Mouse (Mus musculus): ENCODE measurements around the gene Man2b2. TPM values are rescaled to one million over a fixed set of nuclear protein-coding genes. Genes with fewer than 3 reads are reported as not detected.
"Not testable (repeated sequence)": the region's sequence is repeated elsewhere in the genome, so short reads cannot be mapped to it uniquely, and the experiment has no call there.

Gene Man2b2
- total RNA-seq, 2 experiments from 2014 or later: 6.8 to 9.1 TPM

DNA sequence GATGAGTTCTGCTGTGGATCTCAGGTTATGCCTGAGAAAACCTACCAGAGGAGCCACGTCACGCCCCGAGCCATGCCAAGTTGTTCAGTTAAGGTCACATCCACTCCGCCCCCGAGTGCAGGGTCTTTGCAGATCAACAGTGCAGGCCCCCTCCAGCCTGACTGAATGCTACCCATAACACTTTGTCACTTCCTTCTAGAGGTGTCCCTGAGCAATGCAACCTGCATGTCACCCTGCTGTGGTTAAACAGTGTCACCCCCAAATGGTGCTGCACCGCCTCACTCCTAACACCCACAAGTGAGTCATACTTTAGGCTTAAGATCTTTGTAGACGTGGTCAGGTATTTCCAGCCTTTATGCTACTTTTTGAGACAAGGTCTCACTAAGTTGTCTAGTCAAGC lies 9.6 kb upstream of the Man2b2 start:
- DNase-seq: no peak
- intact Hi-C loops (cut with DNase I; ENCODE audit: low total_unique reads): loop anchor here (5.0 to 10.0 kb wide), 2 partner anchors 82 to 165 kb away; no protein-coding TSS in a partner anchor

DNA sequence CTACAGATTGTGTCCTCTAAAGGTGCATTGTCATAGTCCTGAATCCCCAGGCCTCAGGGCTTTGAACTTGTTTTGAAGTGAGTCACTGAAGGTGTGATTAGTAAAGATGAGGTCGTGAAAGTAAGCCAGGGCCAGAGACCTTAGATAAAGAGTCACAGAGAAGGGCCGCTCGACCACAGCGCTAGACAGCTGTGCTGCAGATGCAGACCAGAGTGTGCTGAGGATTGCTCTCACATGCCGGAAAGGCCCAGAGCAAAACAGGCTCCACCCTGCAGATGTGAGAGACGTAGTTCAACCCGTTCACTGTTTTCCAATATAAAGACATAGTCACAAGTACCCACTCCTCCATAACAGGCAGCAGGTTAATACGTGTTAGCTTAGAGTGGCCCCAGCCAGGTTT lies 9.1 kb upstream of the Man2b2 start:
- intact Hi-C loops (cut with DNase I; ENCODE audit: low total_unique reads): loop anchor here (5.0 to 10.0 kb wide), 2 partner anchors 83 to 165 kb away; no protein-coding TSS in a partner anchor
- DNase-seq: no peak

DNA sequence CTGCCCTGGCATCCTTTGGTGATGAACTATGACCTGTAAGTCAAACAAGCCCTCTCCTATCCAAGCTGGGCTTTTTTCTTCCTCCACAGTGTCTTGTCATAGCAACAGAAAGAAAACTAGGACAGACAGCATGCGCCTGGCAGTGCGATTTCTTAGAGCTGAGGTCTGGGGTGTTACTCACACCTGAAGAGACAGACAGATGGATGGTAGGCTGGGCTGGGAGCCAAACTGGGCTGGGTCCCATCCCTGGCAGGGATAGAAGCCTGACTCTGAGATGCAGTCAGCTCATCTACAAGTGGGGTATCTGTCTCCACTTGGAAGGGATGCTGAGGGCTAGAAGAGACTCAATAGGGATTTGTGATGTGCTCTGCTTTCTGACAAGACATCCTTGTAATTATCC lies 8.6 kb upstream of the Man2b2 start:
- intact Hi-C loops (cut with DNase I; ENCODE audit: low total_unique reads): no loop called here
- no peak for DNase-seq

DNA sequence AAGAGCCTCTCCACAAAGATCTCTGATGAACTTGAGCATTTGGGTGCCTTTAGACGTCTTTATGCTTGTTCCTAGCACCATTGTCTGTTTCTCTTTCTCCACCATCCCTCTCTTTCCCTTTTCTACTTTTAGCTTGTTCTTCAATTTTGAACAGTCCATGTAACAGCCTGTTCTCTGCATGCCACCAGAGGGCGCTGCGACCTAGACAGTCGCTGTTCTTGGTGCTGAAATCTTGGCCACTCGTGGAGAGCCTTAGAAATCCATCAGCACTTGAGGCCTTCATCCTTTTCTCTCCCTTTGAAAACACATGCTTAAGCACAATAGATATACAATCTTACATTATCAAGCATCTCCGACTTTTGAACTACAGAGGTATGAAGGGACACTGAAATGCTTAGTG lies 5.5 kb upstream of the Man2b2 start:
- intact Hi-C loops (cut with DNase I; ENCODE audit: low total_unique reads): no loop called here
- peak; percentile 59 for DNase-seq

DNA sequence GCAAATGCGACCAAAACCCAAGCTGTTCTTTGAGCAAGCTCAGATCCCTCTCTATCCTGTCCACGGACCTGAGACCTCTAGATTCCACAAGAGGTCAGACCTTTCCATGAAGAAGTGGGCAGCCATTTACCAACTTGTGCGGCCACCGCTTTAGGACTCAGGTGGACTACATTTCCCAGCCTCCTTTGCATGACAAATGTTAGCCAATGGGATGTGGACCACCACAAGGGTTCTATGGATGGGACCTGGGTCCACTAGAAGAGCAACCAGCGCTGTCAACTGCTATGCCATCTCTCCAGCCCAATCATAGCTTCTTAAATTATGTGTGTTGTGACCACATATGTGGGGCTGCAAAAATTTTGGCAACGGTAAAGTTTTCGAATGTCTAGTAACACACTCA lies 819 bp upstream of the Man2b2 start:
- no peak for DNase-seq
- intact Hi-C loops (cut with DNase I; ENCODE audit: low total_unique reads): no loop called here

DNA sequence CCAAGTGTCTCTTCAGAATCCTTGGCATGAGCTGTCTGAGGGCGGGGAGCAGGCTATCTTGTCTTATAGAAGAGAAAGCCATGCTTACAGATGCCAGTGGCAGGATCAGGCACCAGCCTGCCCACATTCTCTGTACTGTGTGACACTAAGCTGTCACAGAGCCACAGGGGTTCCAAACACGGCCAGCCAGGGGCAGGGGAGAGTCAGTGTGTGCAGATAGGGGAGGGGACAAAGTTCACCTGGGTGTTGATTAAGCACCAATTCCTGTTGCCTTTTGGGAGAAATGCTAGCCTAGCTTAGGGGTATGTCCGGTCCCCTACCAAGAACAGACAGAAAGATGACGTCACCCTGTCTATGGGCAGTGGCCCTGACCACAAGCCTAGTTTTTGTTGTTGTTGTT lies 1.4 kb downstream of the Man2b2 start:
- no peak for DNase-seq
- intact Hi-C loops (cut with DNase I; ENCODE audit: low total_unique reads): no loop called here

DNA sequence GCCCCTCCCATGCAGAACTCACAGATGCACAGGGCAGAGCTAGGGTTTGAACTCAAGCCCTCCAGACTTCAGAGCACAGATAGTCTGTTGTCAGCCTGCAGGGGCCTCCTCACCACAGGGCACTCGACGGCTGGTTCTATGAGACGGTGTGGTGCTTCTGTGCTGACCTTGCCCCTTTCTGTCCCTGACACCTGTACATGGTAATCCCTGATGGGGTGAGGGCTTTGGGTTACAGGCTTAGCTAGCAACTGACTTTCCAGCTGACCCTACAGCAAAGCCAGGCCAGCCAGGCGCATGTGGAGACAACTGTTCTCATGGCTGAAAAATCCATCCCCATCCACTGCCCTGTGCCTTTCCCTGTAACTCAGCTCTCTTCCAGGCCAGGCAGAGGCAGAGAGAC lies 7.5 kb downstream of the Man2b2 start:
- no peak for DNase-seq
- intact Hi-C loops (cut with DNase I; ENCODE audit: low total_unique reads): no loop called here

DNA sequence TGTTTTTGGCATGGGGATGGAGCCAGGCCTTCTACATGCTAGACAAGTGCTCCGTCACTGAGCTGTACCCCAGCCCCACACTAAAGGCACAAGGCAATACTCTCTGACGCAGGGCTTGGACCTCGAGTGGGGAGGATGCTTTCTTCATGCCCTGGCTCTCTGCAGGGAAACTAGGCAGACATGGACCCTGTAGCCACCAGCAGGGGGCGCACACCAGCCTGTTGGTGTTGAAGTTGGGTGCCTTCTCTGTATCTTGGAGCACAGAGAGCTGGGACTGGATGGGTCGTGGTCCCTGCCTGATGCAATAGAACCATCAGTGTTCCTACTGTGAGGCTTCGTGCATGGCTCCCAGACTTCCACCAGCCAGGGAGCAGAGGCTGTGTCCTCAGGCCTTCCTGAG lies 10.3 kb downstream of the Man2b2 start:
- intact Hi-C loops (cut with DNase I; ENCODE audit: low total_unique reads): no loop called here
- DNase-seq: peak; percentile 44

DNA sequence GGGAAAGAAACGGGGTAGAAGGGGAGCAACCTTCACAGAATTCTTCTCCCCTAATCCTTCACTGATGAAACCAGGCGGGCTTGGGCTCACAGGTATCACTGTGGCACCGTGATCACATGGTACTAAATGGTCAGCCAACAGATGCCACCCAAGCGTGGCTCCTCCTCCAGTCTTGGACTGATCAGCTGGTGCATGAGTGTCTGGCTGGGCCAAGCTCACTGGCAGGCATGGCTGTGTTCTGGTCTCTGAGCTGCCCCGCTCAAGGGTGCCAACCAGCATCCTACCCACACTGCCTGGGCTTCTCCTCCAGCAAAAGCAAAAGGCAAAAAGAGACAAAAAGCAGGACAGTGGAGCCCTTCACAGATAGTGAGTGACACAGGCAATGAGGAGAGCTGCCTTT lies 10.7 kb downstream of the Man2b2 start:
- intact Hi-C loops (cut with DNase I; ENCODE audit: low total_unique reads): no loop called here
- DNase-seq: no peak

DNA sequence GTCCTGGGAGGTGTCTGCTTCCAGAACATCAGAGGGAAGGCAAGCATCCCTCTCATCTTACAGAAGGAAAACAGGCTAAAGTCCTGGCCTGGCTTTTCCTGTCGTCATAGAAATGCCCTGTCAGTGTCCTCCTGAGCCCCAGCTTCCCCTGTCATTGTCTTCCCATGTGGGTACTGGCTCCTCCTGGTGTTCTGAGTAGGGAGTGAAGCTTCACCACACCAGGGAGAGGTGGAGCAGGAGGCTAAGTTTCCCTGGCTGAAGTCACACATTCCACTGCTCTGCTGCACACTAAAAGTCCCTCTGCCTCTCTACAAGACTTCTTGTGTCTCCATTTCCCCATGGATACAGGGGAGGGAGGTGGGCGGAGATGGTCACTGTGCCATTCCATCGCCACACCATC lies 12.7 kb downstream of the Man2b2 start:
- intact Hi-C loops (cut with DNase I; ENCODE audit: low total_unique reads): no loop called here
- no peak for DNase-seq

DNA sequence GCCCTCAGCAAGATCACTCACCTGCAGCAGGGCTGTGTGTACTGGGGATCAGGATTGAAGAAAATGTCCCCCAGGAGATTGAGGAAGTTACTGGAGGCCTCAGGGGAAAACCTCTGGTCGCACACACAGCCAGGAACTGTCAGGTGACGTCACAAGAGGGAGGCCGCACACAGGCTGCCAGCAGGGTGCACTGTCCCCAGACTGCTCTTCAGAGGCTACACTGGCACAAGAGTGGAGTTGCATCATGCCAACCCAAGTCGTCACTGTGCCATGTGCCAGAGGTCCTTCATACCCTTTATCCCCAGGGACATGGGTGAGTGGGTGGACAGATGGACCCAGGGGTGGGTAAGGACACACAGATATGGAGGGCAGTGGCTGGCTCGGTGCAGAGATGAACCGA lies 15.9 kb downstream of the Man2b2 start:
- intact Hi-C loops (cut with DNase I; ENCODE audit: low total_unique reads): no loop called here

DNA sequence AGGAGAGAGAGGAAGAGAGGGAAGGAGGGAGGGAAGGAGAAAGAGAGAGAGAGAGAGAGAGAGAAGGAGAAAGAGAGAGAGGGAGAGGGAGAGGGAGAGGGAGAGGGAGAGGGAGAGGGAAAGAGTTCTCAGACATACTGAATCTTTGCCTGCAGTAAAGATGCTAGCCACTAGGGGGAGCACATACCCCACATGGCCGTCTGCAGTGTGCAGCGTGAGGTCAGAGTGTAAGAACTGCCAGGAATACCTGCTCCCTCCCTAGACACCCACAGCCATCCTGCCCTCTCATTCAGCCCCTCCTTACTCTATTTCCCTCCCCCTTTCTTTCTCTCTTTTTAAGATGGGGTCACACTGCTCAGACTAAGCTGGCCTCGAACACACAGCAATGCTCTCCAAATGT lies 19.0 kb downstream of the Man2b2 start:
- peak; percentile 52 for DNase-seq
- intact Hi-C loops (cut with DNase I; ENCODE audit: low total_unique reads): no loop called here

More for the DNA sequence above, 15.9 kb downstream of the Man2b2 start:
- DNase-seq: no peak

DNA sequence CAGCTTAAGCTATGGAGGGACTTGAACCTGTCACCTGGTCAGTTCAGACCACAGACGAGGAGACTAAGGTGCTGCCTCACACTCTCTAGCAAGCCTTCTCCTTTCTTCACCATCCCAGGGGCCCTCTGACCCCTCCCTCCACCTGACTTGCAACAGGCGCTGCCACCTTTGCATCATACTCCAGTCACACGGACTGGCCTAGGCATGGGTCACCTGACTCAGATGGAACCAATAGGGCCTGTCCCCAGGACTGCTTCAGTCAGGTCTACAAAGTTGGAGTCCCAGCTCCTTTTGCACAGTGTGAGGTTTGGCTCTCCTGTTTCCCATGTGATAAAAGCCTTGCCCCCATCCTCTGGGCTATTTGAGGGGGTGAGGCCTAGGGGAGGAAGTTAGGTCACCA lies 19.8 kb downstream of the Man2b2 start:
- no peak for DNase-seq
- intact Hi-C loops (cut with DNase I; ENCODE audit: low total_unique reads): no loop called here

DNA sequence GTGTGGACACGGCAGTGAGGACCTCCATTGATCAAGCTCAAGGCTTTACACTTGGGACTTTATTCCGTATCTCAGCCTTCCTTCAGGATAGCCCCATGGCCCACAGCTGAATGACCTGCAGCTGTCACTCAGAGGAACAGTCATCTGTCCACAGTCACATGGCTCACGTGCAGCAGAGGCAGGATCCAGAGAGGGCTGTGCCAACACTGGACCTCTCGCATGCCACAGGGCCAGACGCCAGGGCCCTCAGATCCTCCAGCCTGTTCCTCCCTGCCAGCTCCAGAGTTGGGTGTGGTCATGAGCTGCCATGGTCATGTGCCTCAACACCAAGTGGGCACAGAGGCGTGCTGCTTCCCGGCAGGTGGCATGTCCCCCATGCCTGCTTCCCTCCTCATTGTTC lies 21.3 kb downstream of the Man2b2 start:
- DNase-seq: no peak
- intact Hi-C loops (cut with DNase I; ENCODE audit: low total_unique reads): no loop called here

DNA sequence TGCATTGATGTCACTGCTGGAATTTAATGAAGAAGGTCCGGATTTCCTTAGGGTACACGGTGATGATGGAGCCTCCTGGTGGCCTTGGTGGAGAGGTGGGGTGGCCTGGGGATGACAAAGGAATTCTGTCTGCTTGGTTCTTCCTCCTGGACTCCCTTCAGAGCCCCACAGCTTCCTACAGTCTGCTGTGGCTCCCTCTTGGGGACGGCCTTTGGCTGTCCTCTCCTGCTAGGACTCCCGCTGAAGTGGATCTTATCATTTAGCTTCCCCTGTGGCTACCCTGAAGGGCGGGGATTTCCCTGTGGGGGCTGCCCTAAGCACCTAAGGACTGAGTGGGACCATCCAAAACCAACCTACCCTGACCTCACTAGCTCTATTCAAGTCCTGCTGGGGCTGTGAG lies 23.3 kb downstream of the Man2b2 start:
- no peak for DNase-seq
- intact Hi-C loops (cut with DNase I; ENCODE audit: low total_unique reads): no loop called here

DNA sequence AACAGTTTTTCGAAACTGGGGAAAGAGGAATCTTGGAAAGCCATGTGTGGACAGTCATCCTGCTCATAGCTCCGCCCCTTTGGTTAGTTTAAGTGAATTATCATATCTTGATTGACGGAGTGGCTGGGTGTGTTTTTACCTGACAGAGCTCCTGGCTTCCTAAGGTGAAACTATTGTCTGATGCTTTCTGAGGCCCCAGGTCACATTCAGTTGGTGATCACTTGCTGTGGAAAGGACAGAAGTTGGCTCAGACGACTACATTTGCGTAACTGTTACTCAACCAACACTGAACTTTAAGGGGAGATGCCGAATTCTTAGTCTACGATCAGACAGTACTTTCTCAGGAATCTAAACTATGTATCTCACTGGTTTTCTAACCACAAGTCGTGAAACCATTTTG lies 33.2 kb downstream of the Man2b2 start:
- DNase-seq: no peak
- intact Hi-C loops (cut with DNase I; ENCODE audit: low total_unique reads): no loop called here

DNA sequence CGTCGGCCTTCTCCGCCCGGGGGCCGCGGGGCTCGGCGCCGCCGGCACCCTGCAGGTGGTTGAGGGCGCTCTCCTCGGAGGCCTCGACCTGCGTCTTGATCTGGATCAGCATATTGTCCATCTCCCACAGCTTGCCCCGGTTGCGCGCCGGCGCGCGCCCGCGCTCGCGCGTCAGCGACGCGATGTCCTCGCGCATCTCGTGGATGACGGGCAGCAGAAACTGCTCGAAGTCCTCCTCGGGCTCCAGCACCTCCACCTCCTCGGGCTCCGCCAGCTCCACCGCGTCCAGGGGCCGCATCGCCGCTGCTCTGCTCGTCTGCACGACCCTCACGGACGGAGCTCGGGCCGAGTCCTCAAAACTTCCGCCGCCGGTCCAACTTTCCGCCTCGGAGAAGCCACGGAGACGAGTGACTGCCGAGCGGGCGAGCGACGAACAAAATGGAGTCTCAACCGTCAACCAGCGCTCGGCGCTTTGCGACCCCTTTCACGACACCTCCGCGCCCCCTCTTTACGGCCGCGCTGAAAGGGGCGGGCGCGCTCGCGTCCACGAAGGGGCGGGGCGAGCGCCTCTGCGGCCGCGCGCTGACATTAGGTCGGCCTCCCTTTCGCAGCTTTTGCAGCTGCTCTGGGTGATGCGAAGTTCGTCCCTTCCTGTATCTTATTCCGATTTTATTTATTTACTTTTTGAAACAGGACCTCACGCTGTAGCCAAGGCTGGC lies 34.0 kb downstream of the Man2b2 start, which contains the start of gene Mrfap1:
TSS of gene Mrfap1 (minus strand) at position 477 of the 719 bp plus-strand sequence.
- intact Hi-C loops (cut with DNase I; ENCODE audit: low total_unique reads): not testable (repeated sequence)

DNA sequence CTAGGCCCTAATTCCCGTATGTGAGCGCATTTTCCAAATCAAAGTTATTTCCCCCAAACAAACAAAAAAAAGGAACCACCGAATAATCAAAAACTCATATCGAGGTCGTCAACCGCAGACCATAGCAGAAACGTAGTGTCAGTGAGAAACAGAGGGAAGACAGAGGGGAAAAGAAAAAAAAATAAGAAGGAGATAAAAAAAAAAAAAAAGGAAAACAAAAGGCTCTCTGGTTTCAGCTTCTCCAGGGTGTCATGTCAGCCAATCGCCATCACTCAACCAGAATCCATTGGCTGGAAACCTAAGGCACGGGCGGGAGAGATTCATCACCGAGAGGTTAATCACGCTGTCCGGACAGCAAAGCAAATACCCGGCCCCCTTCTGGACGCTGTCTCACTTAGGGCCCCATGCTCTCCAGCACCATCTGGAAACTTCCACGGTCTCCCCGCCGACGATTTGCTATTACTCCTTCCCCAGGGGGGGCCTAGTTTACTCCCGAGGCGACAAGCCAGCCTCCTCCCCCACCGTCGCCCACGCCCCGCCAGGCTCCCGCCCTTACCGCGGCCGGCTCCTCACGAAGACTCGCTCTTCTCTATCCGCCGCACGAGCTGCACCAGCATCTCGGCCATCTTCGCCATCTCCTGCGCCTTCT lies 34.7 kb downstream of the Man2b2 start:
- DNase-seq: peak; percentile 77
- intact Hi-C loops (cut with DNase I; ENCODE audit: low total_unique reads): not testable (repeated sequence)

More for the DNA sequence above, 34.0 kb downstream of the Man2b2 start, which contains the start of gene Mrfap1:
- peak; percentile 94 for DNase-seq

DNA sequence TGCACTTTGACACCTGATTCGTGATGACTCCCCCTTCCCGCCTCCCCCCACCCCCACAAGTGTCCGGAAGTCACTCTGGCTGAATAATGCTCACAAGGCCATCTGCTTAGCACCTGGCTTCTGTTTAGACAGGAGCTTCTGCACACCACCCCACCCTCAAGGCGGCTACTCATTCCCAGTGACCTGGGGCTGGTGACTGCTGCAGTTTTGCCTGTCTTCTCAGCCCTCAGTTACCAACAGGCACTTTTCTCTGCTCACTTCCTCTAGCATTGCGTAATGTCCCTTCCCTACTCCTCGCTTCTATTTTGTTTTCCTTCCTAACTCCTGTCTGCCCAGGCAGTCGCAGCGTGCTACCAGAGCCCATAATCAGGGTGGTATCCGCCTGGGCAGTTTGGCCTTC lies 38.6 kb downstream of the Man2b2 start:
- DNase-seq: no peak
- intact Hi-C loops (cut with DNase I; ENCODE audit: low total_unique reads): no loop called here

DNA sequence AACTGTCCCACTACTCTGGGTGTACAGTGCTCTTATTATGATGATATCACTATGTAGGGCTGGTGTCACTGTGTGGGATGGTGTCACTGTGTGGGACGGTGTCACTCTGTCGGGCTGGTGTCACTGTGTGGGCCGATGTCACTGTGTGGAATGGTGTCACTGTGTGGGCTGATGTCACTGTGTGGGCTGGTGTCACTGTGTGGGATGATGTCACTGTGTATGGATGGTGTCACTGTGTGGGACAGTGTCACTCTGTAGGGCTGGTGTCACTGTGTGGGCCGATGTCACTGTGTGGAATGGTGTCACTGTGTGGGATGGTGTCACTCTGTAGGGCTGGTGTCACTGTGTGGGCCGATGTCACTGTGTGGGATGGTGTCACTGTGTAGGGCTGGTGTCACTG lies 44.4 kb downstream of the Man2b2 start:
- no peak for DNase-seq
- intact Hi-C loops (cut with DNase I; ENCODE audit: low total_unique reads): no loop called here

DNA sequence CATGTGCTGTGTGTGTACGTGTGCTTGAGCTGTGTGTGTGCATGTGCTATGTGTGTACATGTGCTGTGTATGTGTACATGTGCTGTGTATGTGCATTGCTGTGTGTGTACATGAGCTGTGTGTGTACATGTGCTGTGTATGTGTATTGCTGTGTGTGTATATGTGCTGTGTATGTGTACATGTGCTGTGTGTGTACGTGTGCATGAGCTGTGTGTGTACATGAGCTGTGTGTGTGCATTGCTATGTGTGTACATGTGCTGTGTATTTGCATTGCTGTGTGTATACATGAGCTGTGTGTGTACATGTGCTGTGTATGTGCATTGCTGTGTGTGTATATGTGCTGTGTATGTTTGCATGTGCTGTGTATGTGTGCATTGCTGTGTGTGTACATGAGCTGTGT lies 50.9 kb downstream of the Man2b2 start:
- DNase-seq: no peak
- intact Hi-C loops (cut with DNase I; ENCODE audit: low total_unique reads): no loop called here
